Mouse (Mus musculus) 3T3-L1 (cell line): ENCODE measurements around the gene Dmrtc2.
"Not testable (repeated sequence)": the region's sequence is repeated elsewhere in the genome, so short reads cannot be mapped to it uniquely, and the experiment has no call there.

Experiments used
- DNase-seq: peaks from one replicate; pipeline ENCODE4 v3.0.0-alpha.2; 2015; ENCODE audit warnings: low read depth, low spot score

The Dmrtc2 gene

GRCm38 (mm10) chr7:24869532-24870165 lies at the start of gene Dmrtc2, which contains the start of gene Lypd4:
Gene Dmrtc2 (plus strand): TSS chr7:24870057.
Gene Lypd4 (minus strand): TSS chr7:24869941.
- DNase-seq = no peak

DNA sequence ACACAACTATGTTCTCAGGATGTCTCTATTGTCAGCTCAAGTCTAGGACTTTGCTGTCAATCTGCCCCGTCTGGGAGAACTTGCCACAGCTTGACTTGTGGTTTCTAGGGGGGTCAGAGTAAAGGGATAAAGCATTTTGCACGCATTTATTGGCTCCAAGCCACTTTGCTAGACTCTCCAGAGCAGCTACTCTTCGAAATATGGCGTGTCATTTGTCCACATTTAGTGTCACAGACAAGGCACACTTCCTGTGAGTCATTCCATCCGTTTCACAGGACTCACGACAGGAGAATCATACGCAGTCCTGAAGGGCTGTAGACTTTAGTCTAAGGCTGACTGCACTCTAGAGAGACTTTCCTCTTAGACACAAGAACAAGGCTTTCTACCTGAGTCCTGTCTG lies 45.4 kb upstream of the Dmrtc2 start:
- no peak for DNase-seq

- DNase-seq = no peak
Measured at GRCm38 (mm10) chr7:24827181-24827580, 42.7 kb upstream of the Dmrtc2 start.

DNA sequence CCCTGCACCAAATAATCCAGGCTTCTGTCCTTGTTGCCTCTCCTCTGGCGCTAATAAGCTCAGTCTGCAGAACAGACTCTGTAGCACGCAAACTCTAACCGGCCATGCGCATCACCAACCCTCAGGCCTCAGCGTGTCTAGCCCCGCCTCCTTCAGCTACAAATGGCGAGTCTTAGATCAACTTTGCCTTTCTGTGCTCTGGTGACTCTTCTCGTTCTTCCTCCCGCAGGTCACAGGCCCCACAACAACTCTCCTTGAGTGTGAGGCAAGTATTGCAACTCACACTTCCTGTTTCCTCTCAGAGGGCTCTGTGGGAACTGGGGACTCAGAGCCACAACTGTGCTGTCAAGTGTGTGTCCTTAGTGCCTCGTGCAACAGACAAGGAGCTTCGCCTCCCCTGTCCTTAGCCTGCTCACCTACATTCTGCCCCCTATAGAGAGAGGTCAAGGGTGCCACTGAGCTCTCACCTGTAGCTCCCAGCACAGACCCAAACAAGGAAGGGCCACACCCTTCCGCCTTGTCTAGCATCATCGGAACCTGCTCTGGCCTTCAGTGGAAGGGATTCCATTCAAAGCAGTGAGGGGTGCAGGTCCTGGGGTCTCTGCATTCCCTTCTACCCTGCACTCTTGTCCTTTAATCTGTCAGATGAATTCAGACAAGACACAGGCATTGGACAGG lies 31.0 kb upstream of the Dmrtc2 start:
- DNase-seq = not testable (repeated sequence)

- no peak for DNase-seq
Measured at GRCm38 (mm10) chr7:24839410-24839808, 30.4 kb upstream of the Dmrtc2 start.

GRCm38 (mm10) chr7:24840331-24840730 lies 29.5 kb upstream of the Dmrtc2 start:
- no peak for DNase-seq

DNA sequence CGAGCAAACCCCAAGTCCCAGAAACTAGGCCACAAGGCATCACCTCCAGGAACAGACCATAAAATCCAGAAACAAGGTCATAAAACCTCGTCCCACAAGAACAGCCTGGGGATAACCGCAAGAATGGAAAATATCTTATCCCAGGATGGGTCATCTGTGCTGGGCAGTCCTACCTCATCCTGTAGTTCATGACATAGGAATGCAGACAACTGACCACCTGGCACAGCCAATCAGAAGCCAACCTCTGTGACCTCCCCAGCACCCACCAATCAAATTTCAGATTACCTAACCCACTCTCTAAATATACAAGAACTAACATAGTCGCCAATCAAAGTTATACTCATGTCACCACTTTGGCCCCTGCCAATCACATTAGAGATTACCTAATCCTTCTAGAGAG lies 28.8 kb upstream of the Dmrtc2 start:
- DNase-seq = no peak

DNA sequence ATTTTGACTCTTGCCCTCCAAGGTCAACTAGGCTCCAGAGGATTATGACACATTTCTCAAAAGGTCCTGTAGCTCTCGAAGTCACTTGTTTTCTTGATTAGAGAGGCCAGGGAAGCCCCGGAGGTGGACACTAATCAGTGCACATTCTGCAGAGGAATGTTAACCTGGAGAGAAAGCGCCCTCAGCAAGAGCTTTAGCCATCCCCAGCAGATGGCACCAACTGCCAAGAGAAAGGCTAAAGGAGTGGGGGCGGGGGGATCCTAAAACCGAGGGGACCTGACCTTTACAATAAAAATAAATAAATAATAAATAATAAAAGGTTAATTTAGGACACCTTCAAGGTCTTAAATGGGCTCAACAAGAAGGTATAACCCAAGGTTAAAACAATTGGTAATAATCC lies 25.7 kb upstream of the Dmrtc2 start:
- DNase-seq = no peak

DNA sequence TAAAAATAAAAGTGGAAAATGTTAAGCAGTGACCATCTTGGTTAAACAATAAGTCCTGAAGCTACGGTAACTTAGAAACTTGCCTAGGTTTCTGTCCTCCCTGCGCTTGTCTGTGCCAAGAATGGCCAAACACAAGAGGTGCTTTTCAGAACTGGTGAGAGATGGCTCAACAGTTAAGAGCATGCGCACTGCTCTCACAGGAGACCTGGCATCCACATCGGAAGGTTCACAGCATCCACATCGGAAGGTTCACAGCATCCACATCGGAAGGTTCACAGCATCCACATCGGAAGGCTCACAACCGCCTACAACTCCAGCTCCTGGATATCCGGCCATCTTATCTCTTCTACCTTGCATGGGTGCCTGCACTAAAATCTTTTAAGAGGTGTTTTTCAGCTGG lies 24.7 kb upstream of the Dmrtc2 start:
- no peak for DNase-seq

GRCm38 (mm10) chr7:24845713-24846112 lies 24.1 kb upstream of the Dmrtc2 start:
- DNase-seq = peak; percentile 64

- DNase-seq = not testable (repeated sequence)
Measured at GRCm38 (mm10) chr7:24846576-24846975, 23.3 kb upstream of the Dmrtc2 start.

DNA sequence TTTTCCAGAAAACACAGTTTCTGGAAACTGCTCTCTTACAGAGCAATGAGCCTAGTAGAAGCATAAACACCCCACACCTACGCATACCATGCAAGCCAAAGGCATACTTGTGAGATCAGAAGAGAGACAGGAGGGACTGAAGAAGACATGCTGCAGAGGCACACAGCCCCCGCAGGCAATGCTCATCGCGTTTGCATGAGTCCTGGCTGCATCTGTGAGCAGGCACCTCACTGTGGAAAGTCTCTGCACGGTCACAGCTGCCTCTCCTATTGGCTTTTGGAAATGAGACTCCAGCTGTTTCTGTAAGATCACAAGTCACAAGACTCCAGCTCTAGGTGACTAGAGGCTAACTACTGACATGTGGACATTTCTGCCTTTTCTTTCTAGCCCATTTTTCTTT lies 19.7 kb upstream of the Dmrtc2 start:
- DNase-seq = peak; percentile 31

DNA sequence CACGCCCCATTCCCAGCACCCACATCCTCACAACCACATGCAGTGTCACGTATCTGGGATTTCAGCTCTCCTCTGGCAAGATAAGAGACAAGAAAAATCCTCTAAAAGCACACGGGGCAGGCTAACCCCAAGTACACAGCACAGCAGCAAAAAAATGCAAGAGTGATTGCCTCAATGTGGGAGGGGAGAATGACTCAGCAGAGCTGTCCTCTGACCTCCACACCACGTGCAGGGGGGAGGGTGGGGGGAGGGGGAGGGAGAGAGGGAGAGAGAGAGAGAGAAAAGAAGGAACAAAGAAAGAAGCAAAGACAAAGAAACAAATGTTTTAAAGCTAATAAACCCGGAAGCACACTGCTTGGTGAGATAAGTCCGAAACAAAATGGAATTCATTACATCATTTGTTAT lies 19.0 kb upstream of the Dmrtc2 start:
- peak; percentile 85 for DNase-seq

GRCm38 (mm10) chr7:24851596-24852325 lies 18.1 kb upstream of the Dmrtc2 start:
- no peak for DNase-seq

DNA sequence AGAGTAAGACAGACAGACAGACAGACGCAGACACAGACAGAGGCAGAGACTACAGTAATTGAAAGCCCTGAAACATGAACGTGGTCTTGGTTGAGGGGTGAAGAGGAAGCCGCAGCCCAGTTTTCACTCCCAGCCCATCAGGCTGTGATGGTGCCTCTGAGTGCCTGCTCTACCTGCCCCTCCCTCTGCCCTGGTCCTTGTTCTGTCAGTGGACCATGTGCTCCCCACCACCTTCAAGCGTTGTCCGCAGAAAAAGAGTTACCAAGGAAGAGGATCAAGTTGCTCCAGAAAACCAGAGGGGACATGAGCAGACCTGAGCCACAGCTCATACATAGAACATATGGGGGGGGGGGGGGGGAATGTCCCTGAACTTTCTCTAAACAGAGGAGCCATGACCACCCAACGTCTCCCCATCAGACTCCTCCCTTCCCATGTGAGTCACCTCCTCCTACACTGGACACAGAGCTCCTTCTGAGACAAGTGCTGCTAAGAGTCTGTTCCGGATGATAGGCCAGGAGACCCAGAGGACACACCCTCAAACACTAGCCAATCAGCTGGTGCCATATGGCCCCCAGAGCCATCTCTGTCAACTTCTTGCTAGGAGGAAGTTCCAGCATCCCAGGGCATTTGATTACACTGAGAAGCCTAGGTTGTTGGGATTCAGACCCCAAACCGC lies 17.2 kb upstream of the Dmrtc2 start:
- DNase-seq = peak; percentile 51

- DNase-seq = no peak
Measured at GRCm38 (mm10) chr7:24853233-24853563, 16.7 kb upstream of the Dmrtc2 start.

DNA sequence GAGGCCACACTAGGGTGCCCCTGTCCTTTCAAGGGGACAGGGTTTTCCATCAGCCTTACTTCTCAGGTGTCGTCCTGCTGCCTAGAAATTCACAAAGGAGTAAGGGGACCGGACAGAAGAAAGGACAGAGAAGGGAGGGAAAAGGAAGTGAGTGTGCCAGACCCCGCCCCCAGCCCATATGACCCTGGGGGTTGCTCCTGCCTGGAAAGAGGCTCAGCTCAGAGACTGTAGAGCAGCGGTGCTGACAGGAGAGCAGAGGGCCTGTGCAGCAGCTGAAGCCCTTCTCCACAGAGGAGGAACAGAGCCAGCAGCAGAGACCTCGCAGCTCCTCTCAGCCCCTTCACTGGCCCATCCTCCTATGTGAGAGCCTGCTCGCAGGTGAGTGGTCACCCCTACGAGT lies 16.2 kb upstream of the Dmrtc2 start:
- DNase-seq = no peak

- no peak for DNase-seq
Measured at GRCm38 (mm10) chr7:24856460-24857120, 13.3 kb upstream of the Dmrtc2 start.

DNA sequence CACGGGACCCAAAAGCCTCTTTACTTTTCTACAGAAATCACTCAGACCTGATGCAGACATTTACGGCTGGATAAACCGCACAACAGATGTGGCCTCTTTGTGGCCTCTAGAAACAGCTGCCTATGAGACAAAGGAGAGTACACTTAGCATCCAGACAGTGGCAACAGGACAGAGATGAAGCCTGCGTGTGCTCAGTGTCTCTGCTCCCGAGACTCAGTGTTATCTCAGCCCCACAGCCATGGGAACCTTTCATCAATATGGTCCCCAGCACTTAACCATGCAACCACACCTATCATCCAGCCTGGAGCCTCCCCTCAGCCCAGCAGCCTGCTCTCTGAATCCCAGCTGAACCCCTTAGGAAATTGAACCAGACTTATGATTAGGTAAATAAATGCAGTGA lies 10.6 kb upstream of the Dmrtc2 start:
- no peak for DNase-seq

- no peak for DNase-seq
Measured at GRCm38 (mm10) chr7:24861913-24862312, 7.9 kb upstream of the Dmrtc2 start, which contains the start of gene Gm9844. Gene Gm9844 (plus strand): TSS chr7:24862213.

- no peak for DNase-seq
Measured at GRCm38 (mm10) chr7:24862853-24863252, 7.0 kb upstream of the Dmrtc2 start.

GRCm38 (mm10) chr7:24864156-24864555 lies 5.7 kb upstream of the Dmrtc2 start:
- DNase-seq = no peak
